Mouse (Mus musculus) ES-E14 (cell line): ENCODE data around the gene Slc4a1. TPM values are rescaled to one million over a fixed set of nuclear protein-coding genes. Genes with fewer than 3 reads are reported as not detected.

ENCODE experiments used
- DNase-seq: peaks from one replicate; pipeline ENCODE4 v3.0.0-alpha.2; 2013; ENCODE audit warnings: low read depth, low spot score
- H3K27ac ChIP-seq: 2 replicates; pipeline ENCODE4 v1.5.1; 2012; ENCODE audit warnings: low read depth, mild to moderate bottlenecking, low read length, moderate library complexity, mixed read lengths; ENCODE audit not compliant: poor library complexity, insufficient read depth, severe bottlenecking
- H3K36me3 ChIP-seq: 2 replicates; pipeline ENCODE4 v1.6.1; 2012; ENCODE audit warnings: mild to moderate bottlenecking, low read length, moderate library complexity, mixed read lengths; ENCODE audit not compliant: control insufficient read depth, poor library complexity, insufficient read depth, severe bottlenecking
- H3K4me1 ChIP-seq, 2 experiments: fragments of 150-350 bp in 1 of 2; sonication (generic) in 1 of 2; 2 replicates each; pipeline ENCODE4 v1.6.1; 2012; ENCODE audit warnings: low read length in 2 of 2, mild to moderate bottlenecking in 1 of 2, mixed read lengths in 1 of 2; ENCODE audit not compliant: control insufficient read depth in 2 of 2, insufficient read depth in 2 of 2, poor library complexity in 1 of 2
- H3K4me3 ChIP-seq, 2 experiments: fragments of 150-350 bp in 1 of 2; sonication (generic) in 1 of 2; 2 replicates each; pipeline ENCODE4 v1.5.1; 2012; ENCODE audit warnings: low read length in 2 of 2, low read depth in 1 of 2, mild to moderate bottlenecking in 1 of 2, mixed read lengths in 1 of 2; ENCODE audit not compliant: insufficient read depth in 1 of 2, poor library complexity in 1 of 2, severe bottlenecking in 1 of 2
- H3K9ac ChIP-seq: 2 replicates; pipeline ENCODE4 v1.6.1; 2012; ENCODE audit warnings: low read depth, mild to moderate bottlenecking, low read length, mixed read lengths; ENCODE audit not compliant: poor library complexity, insufficient read depth, severe bottlenecking
- H3K9me3 ChIP-seq: fragments of 150-350 bp; sonication (generic); 2 replicates; pipeline ENCODE4 v1.6.1; 2012; ENCODE audit warnings: low read depth, mild to moderate bottlenecking, low read length; ENCODE audit not compliant: control insufficient read depth, insufficient read depth
- CHD2 ChIP-seq: IDR thresholded peaks from 2 replicates; pipeline ENCODE4 v1.6.1; 2014; ENCODE audit warnings: mild to moderate bottlenecking, low read depth, low read length, inconsistent platforms
- HCFC1 ChIP-seq: IDR thresholded peaks from 2 replicates; pipeline ENCODE4 v1.6.1; 2012; ENCODE audit warnings: low read length, inconsistent platforms, borderline replicate concordance; ENCODE audit not compliant: insufficient read depth
- MAFK ChIP-seq: IDR thresholded peaks from 2 replicates; pipeline ENCODE4 v1.6.1; 2014; ENCODE audit warnings: mild to moderate bottlenecking, low read depth, low read length, inconsistent platforms; ENCODE audit not compliant: insufficient read depth
- ZC3H11A ChIP-seq: IDR thresholded peaks from 2 replicates; pipeline ENCODE4 v1.6.1; 2012; ENCODE audit warnings: low read depth, mild to moderate bottlenecking, inconsistent platforms, low read length, borderline replicate concordance
- ZNF384 ChIP-seq: IDR thresholded peaks from 2 replicates; pipeline ENCODE4 v1.6.1; 2012; ENCODE audit warnings: low read depth, low read length, inconsistent platforms
- in situ Hi-C, 2 experiments: fragments of 600-800 bp; cut with MboI; formaldehyde crosslinking; loops; one replicate each; pipeline ENCODE4 v1.15.1; 2025; ENCODE audit warnings: low sequenced_read_pairs in 2 of 2, inconsistent platforms in 1 of 2; ENCODE audit not compliant: unreplicated experiment in 2 of 2
- total RNA-seq: library from RNA; depleted of rRNA; stranded (reverse); fragments of 300-350 nt; gene quantifications from 2 replicates; pipeline ENCODE4 v1.2.3, GENCODE M21; 2012

The Slc4a1 gene
- total RNA-seq, 1 experiment = 0.18 TPM

GRCm38 (mm10) chr11:102396671-102397141 is 30.7 kb upstream of the Slc4a1 start:
- in situ Hi-C loops = no loop called here
- no peaks in the 10 kb centered on the region for H3K9me3 ChIP-seq
- TF ChIP-seq HCFC1 (no peak), ZC3H11A (no peak), MAFK (no peak), ZNF384 (no peak), CHD2 (no peak)
- no peak for DNase-seq
- H3K27ac ChIP-seq = no peak overlapping the region
- peaks cover 9 to 43% of the 10 kb centered on the region in 2 experiments for H3K4me1 ChIP-seq
- H3K9ac ChIP-seq = no peak overlapping the region
- H3K36me3 ChIP-seq = no peaks in the 10 kb centered on the region; the same call in 1 of the 2 replicates
- H3K4me3 ChIP-seq = no peak overlapping the region

DNA sequence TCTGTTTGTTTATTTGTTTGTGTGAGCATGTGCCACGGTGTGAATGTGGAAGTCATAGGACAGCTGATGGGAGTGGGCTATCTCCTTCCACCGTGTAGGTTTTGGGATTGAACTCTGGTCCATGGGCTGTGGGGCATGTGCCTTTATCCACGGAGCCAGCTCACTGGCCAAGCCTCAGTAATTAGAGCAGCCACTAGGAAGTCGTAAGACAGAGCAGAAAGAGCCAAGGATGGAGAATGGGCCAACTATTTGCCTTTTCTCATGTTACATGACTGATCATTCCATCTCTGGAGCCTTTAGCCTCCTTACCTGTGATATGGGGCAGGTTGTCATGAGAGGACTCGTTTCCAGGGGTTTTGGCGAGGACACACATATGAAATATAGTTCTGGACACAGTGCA is 30.3 kb upstream of the Slc4a1 start:
- in situ Hi-C loops = no loop called here
- no peak overlapping the region for H3K9ac ChIP-seq
- H3K36me3 ChIP-seq = no peaks in the 10 kb centered on the region
- TF ChIP-seq CHD2 = no peak
- no peak for TF ChIP-seq ZC3H11A
- TF ChIP-seq HCFC1 = no peak
- TF ChIP-seq MAFK = no peak
- no peak for TF ChIP-seq ZNF384
- H3K4me3 ChIP-seq = no peak overlapping the region
- no peak overlapping the region for H3K27ac ChIP-seq
- peaks cover 9 to 43% of the 10 kb centered on the region in 2 experiments for H3K4me1 ChIP-seq
- DNase-seq = no peak
- no peaks in the 10 kb centered on the region for H3K9me3 ChIP-seq

GRCm38 (mm10) chr11:102395250-102395649 is 29.2 kb upstream of the Slc4a1 start:
- H3K4me1 ChIP-seq = peaks cover 7 to 37% of the 10 kb centered on the region in 2 experiments

DNA sequence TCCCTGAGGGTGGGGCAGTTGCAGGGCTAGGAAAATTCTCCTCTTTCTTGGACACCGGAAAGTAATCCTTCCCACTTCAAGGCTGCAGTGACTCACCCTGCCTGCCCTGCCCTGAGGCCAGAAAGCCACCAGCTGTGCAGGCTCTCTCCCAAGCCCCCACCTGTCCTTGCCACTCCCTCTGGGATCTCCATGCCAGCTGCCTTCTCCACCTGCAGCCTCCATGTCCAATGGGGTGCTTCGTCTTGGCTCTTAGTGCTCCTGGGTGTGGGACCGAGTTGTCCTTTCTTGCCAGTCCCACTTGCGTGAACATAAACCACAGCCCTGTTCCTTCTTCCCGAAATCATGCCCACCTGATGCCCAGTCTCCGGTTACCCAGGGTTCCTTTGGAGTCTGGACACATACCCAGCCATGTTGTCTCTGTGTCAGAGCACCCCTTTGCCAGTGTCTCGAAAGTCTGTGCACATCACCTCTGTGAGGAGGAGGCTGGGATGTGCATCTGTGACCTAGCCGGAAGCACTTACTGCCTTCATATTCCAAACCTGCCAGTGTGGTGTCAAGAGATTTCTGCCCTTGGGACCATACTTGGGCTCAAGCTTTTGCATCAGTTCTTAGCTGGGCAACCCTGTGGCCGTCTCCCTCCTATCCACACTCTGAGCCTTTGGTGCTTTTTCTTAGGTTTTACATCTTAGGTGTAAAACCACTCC is 28.6 kb upstream of the Slc4a1 start:
- in situ Hi-C loops = no loop called here
- no peaks in the 10 kb centered on the region for H3K9me3 ChIP-seq
- DNase-seq = no peak
- no peak overlapping the region for H3K4me3 ChIP-seq
- H3K4me1 ChIP-seq = peaks cover 7 to 32% of the 10 kb centered on the region in 2 experiments
- no peaks in the 10 kb centered on the region for H3K36me3 ChIP-seq
- TF ChIP-seq ZC3H11A (no peak), ZNF384 (no peak), MAFK (no peak), CHD2 (no peak), HCFC1 (no peak)
- no peak overlapping the region for H3K9ac ChIP-seq
- no peak overlapping the region for H3K27ac ChIP-seq

More at GRCm38 (mm10) chr11:102395250-102395649, 29.2 kb upstream of the Slc4a1 start:
- DNase-seq = no peak
- Histone ChIP-seq H3K36me3 (no peaks in the 10 kb centered on the region), H3K9me3 (no peaks in the 10 kb centered on the region), H3K27ac (no peak overlapping the region), H3K9ac (no peak overlapping the region), H3K4me3 (no peak overlapping the region)
- in situ Hi-C loops = no loop called here
- no peak for TF ChIP-seq ZNF384
- TF ChIP-seq HCFC1 = no peak
- TF ChIP-seq ZC3H11A = no peak
- no peak for TF ChIP-seq CHD2
- no peak for TF ChIP-seq MAFK
